Mouse (Mus musculus) kidney, adult 2 months (tissue): ENCODE data around the gene Lime1.

Experiments used
- CTCF ChIP-seq: fragments of 200-500 bp; conservative IDR thresholded peaks from 2 replicates; pipeline ENCODE4 v1.5.1; 2011; ENCODE audit warnings: low read depth, mild to moderate bottlenecking, control low read depth, low read length, moderate library complexity, mixed read lengths; ENCODE audit not compliant: insufficient read depth, insufficient read length
- POLR2A ChIP-seq: fragments of 200-500 bp; IDR thresholded peaks from one replicate; pipeline ENCODE4 v1.6.1; 2011; ENCODE audit warnings: low read depth, low read length, control low read depth

GRCm38 (mm10) chr2:181377230-181377629 is 2.6 kb upstream of the Lime1 start:
- TF ChIP-seq CTCF = no peak
- TF ChIP-seq POLR2A = no peak
